Mouse (Mus musculus) gastrocnemius, adult 18-20 months (tissue): ENCODE results near the gene Sash1. TPM values are rescaled to one million over a fixed set of nuclear protein-coding genes. Genes with fewer than 3 reads are reported as not detected.

ENCODE experiments used
- DNase-seq: peaks from one replicate; pipeline ENCODE4 v3.0.0; 2021; ENCODE audit warnings: low spot score
- total RNA-seq, 2 experiments: library from RNA; stranded (reverse); gene quantifications; 2 replicates each; pipeline ENCODE4 v1.2.3; 2021

Sash1 gene
- total RNA-seq, 2 experiments from 2014 or later: 12.3 to 15.8 TPM

DNA sequence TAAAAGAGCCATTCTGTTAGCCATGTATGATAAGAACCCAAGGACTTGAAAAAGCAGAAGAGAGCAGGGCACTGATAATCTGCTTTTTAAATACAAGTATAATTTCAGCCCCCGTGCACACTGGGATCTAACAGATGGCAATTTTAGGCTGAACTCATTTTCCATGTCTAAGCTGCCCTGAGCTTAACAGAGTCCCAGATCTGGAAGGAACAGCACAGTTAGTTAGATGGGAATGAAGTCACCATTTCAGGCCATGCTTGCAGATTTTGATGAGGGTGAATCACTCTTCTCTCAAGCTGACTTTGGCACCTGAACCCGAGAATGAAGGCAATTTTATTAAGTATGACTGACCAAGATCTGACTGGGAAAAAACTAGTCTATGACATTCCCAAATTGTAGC, 28.9 kb downstream of the Sash1 start:
- no peak for DNase-seq

GRCm38 (mm10) chr10:8853326-8853725, 32.5 kb downstream of the Sash1 start:
- no peak for DNase-seq

- no peak for DNase-seq
Measured at GRCm38 (mm10) chr10:8851625-8852024, 34.2 kb downstream of the Sash1 start.

- DNase-seq: no peak
Measured at GRCm38 (mm10) chr10:8847974-8848373, 37.9 kb downstream of the Sash1 start.

DNA sequence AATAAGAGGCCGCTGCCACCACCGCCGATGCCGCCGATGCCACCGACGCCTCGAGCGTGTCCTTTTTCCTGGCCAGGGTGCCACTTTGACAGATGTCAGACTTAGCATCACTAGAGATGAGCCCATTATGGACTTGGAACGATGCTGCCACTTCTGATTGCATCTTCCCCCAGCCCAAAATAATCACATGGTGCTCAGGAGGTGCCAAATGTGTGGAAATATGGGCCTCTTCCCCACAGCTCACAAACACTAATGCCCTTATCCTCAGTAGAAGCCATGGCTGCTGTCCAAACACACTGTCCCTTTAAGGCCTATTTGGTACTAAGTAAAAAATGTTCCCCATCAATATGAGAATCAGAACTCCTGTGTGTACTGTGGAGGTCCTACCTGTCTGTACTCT, 39.6 kb downstream of the Sash1 start:
- DNase-seq: no peak

GRCm38 (mm10) chr10:8845230-8845770, 40.6 kb downstream of the Sash1 start:
- no peak for DNase-seq

- DNase-seq: no peak
Measured at GRCm38 (mm10) chr10:8839956-8840355, 45.9 kb downstream of the Sash1 start.

DNA sequence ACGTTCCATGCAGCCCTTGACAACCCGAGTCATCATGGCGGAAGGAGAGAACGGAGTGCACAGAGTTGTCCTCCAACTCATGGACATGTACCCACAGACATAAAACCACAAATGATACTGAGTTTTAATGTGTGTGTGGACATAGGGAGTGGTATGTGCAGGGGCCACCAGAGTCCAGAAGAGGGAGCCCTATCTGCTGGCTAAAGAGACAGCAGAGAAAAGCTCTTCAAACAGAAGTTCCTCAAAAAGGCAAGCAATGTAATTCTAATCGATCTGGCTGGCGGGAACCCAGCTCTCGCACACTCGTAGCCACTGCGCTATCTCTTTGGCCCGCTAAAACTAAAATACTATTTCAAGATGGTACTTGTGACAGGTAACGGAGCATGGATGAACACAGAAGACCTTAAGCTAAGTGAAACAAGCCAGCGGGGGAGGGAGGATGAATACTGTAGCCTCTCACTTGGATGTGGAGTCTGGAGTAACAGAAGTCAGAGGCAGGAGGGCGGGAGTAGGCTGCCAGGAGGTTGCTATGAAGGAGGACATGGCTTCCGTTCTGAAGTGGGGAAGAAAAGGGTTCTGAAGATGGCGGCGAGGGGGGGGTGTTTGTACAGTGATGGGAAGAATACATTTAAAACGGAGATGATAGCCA, 51.9 kb downstream of the Sash1 start:
- DNase-seq: peak; percentile 30

DNA sequence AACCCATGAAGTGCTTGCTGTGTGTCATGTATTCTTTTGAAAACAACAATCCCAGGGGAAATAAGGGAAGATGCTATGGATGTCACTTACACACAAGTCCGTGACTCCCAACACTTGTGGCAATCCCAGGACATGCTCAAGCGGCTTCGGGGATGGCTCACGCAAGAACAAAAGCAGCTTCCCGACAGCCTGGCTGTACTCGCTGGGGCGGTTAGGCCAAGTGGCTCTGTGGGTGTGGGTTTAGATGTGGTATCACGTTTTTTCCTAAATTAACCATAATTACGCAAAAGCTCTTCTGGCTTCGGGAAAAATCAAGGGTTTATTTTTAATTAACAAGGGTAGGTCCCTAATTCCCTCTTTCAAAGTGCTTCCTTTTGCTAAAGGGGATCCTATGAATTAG, 59.6 kb downstream of the Sash1 start:
- DNase-seq: no peak

DNA sequence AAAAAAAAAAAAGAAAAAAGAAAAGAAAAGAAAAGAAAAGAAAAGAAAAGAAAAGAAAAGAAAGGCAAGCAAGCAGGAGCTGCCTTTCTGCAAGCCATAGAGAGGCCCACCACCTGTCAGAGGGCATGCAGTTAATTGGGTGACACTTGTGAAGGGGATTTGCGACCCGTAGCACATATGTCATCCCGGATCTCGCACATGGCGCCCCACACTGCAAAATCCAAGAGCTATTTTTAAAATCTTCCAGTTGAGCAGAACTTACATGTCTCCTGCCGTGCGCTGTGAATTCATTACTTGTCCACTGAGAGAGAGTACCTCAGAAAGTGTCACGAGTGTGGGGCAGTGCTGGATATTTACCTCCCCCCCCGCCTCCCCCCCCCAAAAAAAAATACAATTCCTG, 60.0 kb downstream of the Sash1 start:
- no peak for DNase-seq

- DNase-seq: peak; percentile 41
Measured at GRCm38 (mm10) chr10:8818066-8818465, 67.8 kb downstream of the Sash1 start.

DNA sequence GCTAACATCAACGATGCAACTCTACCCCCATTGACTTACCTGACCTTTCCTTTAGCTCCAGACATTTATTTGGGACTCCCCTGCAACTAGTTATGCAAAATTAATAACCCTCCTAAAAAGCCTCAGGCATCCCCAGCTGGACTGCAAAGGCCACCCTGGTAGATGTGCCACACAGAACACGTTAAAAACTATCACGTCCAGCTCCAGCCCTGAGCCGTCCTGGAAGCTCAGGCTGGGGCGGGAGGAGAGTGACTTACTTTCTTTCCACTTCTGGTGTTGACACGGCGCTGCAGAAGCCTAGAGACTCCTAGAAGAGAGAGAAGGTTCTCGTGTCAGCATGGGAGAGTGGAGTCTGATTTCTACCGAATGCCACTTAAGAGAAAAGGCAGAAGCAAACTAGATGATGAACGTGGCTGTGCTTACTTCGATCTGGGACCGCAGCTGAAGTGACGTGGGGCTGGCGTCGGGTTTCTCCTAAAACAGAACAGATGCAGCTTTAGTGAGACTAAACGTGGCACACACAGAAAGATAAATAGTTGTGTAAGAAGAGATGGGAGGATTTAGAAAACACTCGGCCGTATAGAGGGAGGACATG, 71.8 kb downstream of the Sash1 start:
- DNase-seq: no peak

- DNase-seq: no peak
Measured at GRCm38 (mm10) chr10:8813259-8813658, 72.6 kb downstream of the Sash1 start.

- DNase-seq: no peak
Measured at GRCm38 (mm10) chr10:8812807-8813206, 73.1 kb downstream of the Sash1 start.

DNA sequence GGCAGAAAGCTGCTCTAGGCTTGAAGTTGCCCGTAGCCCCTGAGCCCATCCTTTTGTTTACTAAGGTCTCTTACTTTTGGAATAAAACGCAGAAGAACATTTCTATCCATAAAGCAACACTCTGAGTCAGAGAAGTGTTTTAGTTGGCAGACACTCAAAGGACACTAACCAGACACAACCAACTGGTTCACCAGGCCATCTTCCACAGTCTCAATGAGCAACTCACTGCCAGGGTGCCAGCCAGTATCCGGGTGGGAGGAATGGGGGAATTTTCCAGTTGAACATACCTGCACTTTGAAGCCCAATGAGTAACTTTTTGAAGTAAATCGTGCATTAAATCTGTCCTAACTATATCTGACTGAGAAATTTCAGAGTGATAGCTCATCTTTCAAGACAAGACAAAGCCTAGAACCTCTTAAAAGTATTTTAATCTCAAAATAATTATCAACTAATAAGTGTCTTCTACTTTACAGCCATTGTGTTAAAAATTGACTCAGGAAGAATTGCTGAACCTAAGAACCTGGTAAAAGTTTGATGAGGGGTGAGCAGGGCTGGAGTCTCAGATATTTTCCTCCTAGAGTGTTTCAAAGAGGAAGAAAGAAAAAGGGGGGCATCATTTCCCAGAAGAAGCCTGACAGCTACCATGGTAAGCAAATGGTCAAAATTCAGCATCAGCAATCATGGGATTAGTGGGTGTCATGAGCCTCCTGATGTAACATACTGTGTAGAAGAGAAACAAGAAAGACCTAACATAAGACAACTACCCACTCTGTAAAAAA, 74.4 kb downstream of the Sash1 start:
- no peak for DNase-seq

GRCm38 (mm10) chr10:8810496-8810895, 75.4 kb downstream of the Sash1 start:
- no peak for DNase-seq

- no peak for DNase-seq
Measured at GRCm38 (mm10) chr10:8808383-8808782, 77.5 kb downstream of the Sash1 start.

DNA sequence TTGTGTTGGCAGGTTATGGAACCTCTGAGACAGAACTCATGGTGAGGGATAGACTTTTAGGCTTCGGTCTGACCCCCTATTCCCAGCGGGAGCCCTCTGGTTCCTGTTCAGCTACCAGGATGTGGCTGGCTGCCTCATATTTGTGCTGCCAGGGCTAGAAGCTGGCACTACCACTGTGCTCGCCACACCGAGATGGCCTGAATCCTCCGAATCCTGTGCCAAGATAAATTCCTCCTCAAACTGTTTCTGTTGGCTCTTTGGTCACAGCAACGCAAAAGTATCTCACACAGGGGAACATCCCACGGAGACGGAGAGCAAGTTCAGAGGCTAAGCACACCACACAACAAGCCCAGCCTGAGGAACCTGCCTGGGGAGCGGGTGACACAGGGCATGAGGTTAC, 78.3 kb downstream of the Sash1 start:
- no peak for DNase-seq

DNA sequence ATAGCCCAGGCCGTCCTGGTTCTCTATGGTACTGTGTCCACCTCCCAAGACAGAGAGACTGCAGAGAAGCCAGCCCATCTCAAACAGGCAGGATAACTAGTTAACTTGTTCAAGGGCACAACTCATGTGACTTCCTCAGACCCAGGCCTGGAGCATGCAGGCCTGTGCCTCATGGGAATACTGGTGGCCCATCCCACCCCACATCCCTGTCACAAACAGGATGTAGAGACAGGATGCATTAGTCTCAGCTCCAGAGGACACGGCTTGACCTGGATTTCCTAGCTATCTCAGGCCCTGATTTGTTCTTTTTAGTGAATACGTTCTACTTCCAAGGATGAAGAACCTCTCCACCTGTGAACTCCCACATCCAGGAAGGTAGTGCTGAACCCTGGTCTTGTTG, 80.5 kb downstream of the Sash1 start:
- no peak for DNase-seq

DNA sequence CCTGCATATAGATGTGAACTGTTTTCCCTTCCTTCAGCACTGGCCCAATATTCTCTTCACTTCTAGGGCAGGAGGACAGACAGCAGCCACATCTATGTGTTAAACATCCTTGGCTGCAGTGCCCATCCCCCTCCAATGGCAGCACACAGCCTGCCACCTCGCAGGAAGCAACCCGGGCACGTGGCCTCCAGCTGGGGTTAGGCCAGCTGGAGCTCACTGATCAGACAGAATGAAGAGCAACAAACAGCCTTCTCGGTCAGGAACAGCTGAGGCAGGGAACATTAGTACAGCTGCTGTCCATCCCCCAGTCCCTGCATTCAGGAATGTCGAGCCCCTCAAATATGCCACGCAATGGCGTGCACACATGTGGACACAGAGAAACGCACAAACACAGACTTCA, 81.6 kb downstream of the Sash1 start:
- no peak for DNase-seq

- no peak for DNase-seq
Measured at GRCm38 (mm10) chr10:8801719-8802347, 84.0 kb downstream of the Sash1 start.

DNA sequence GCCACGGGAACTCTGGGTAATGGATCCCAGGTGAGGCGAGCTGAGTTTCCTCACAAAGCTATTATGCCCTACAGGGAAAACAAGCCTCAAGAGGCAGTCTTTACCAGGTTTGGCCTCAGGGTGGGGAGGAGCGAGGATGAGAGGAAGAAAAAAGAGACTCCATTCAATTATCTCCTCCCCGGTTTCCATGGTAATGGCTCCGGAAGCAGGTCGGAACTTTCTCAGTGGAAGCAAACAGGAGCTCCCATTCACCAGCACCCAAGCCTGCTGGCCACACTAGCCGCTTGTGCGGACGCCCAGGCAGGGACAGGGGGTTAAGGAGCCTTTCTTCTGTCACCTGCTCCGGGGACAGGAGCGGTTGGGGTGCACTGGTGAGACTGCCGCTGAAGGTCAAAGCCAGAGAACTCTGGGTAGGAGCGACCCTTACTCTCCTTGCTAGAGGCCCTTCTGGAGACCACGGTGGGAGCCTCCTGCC, 84.7 kb downstream of the Sash1 start:
- DNase-seq: no peak
